Mouse (Mus musculus) E14TG2a.4 (cell line): Measurements from ENCODE around the gene Cisd3.

Experiments
- CTCF ChIP-seq: conservative IDR thresholded peaks from 2 replicates; pipeline ENCODE4 v1.5.1; 2014; ENCODE audit warnings: low read length
- NANOG ChIP-seq: IDR thresholded peaks from 2 replicates; pipeline ENCODE4 v1.6.1; 2014; ENCODE audit warnings: borderline replicate concordance, low read length, mixed read lengths
- POU5F1 ChIP-seq: IDR thresholded peaks from 2 replicates; pipeline ENCODE4 v1.6.1; 2014; ENCODE audit warnings: low read length, borderline replicate concordance

- no peak for TF ChIP-seq CTCF
- TF ChIP-seq NANOG = no peak
- no peak for TF ChIP-seq POU5F1
These were observed 35.7 kb downstream of the Cisd3 start for GRCm38 (mm10) chr11:97721338-97721737.
